Mouse (Mus musculus) testis, adult 2 months (tissue): ENCODE data around the gene Tti1.

ENCODE experiments used
- CTCF ChIP-seq: fragments of 200-500 bp; IDR thresholded peaks from 2 replicates; pipeline ENCODE4 v1.5.1; 2012; ENCODE audit warnings: low read depth, mild to moderate bottlenecking, inconsistent platforms, low read length, moderate library complexity; ENCODE audit not compliant: control insufficient read depth, insufficient read depth, insufficient replicate concordance
- POLR2A ChIP-seq: fragments of 200-500 bp; IDR thresholded peaks from 2 replicates; pipeline ENCODE4 v1.6.1; 2012; ENCODE audit warnings: low read depth, mild to moderate bottlenecking, inconsistent platforms, low read length, moderate library complexity; ENCODE audit not compliant: control insufficient read depth

DNA sequence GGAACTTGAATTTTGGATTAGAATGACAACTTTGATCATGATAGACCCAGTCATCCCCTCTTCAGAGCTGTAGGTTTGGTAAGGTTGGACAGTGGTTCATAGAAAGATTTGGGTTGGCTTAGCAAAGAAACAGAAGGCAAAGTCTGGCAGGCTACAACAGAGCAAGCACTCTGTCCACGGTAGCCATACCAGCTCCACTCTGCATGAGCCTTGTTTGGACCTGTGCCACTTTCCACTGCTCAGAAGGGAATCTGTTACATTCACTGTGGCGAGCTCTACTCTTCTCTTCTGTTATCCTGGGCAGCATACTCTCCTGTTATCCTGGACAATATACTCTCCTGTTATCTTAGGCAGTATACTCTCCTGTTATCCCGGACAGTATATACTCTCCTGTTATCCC is 29.4 kb downstream of the Tti1 start:
- TF ChIP-seq CTCF = no peak
- TF ChIP-seq POLR2A = no peak
